Mouse (Mus musculus): ENCODE results near the gene Vps26a.
"Not testable (repeated sequence)": the region's sequence is repeated elsewhere in the genome, so short reads cannot be mapped to it uniquely, and the experiment has no call there.

Gene Vps26a

DNA sequence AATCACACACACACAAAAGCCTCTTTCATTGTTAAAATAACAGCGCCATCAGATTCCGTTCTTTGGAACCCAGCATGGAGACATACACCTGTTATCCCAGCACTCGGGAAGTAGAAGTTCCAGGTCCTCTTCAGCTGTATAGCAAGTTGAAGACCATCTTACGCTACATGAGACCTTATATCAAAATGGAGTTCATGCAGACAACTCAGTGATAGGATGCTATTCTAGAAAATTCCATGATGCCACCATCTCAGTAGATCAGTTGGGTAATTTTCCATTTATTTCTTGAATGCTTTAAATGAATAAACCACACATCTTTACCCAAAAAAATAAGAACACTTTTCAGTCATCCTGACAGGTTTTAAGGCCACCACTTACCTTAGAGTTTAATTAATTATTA, 20.5 kb upstream of the Vps26a start:
- Histone ChIP-seq H3K36me3 (ENCODE audit: control insufficient read depth, insufficient read depth, low read length, poor library complexity, severe bottlenecking) (peaks cover 6% of the 10 kb centered on the region), H3K27me3 (ENCODE audit: control insufficient read depth, insufficient read depth, low read length, poor library complexity, severe bottlenecking) (no peaks in the 10 kb centered on the region)
- DNase-seq (ENCODE audit: low read depth, low spot score) = peak; percentile 60

DNA sequence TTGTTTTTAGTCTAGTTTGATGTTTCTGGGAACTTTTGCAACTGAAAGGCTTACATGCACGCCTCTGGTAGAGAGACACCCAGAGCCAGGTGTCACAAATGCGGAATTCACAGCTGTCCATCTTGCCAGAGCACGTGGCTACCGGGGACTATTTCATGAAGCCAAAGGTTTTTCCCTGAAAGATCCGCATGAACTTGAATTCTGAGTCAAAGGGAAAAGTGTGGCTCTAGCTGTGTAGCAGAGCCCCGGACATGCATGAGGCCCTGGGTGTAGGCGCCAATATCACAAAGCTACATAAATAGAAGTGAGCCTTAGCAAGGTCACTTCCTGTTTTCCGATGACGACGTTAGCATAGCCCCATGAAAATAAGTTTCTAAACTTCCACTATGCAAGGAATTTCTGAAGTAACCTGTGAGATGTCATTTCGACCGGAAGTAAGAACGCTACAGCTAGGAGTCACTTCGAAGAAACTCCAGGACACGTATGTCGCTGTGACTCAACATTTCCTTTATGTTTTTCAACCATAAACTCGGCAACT, 19.5 kb upstream of the Vps26a start:
- DNase-seq (ENCODE audit: low read depth, low spot score) = peak; percentile 90
- Histone ChIP-seq H3K36me3 (ENCODE audit: control insufficient read depth, insufficient read depth, low read length, poor library complexity, severe bottlenecking) (peaks cover 9% of the 10 kb centered on the region), H3K27me3 (ENCODE audit: control insufficient read depth, insufficient read depth, low read length, poor library complexity, severe bottlenecking) (no peaks in the 10 kb centered on the region)

DNA sequence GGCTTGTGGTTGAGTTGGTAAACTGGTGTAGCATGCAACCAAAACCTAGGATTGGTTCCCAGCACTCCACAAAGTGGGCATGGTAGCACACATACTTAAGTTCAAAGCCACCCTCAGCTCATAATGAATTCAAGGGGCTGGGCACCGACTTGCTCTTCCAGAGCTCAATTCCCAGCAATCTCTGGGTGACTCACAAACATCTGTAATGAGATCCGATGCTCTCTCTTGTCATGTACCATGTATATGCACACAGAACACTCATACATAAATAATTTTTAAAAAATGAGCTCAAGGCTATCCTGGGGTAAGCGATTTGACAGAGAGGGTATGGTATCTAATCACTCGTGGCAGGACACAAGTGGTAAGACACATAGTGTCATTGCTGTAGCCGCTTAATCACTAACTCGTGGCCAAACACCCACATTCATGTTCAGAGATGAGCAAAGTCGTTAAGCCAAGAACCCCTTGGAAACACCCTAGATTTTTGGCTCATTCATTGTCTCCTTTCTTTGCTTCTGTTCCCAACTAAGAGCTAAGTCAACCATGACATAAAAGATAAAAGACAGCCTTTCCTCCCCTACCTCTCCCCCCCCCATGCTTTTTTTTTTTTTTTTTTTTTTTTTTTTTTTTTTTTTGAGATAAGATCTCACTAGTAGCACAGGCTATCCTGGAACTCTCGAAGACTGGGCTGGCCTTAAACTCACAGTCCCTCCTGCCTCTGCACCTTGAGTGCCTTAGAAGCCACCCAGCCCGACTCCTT, 18.8 kb upstream of the Vps26a start:
- peak; percentile 60 for DNase-seq (ENCODE audit: low read depth, low spot score)

DNA sequence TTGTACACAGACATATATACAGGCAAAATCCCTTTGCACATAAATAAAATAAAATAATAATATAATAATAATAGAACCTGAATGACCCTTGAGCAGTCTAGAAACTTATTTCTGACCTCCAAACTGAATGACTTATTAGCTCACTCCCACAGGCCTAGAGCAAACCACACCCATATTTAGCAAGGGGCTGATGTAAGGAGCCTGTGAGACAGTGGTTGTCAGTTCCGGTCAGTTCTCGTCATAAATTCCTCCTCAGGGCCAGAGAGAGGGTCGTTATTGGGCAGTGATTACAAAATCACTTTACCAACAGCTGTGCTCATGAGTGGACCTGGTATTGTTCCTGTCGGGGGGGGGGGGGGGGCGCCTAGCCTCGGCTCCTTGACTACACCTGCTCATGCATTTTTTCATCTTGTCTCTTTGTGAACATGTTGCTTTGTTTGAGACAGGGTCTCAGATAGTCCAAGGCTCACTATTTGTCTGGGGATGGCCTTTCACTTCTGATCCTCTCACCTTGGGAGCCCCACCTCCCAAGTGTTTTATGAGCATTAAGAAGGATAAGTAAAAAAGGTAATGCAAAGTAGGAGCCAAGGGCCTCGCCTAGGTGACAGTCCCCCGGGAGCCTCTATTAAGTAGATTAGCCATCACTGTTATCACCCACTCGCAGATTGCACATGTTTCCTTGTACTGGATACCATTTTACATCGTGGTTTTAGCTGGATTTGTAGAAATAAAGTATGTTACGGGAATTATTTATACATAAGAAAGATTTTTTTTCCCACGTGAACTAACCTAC, 17.4 kb upstream of the Vps26a start:
- Histone ChIP-seq H3K36me3 (ENCODE audit: control insufficient read depth, insufficient read depth, low read length, poor library complexity, severe bottlenecking) (peaks cover 18% of the 10 kb centered on the region), H3K27me3 (ENCODE audit: control insufficient read depth, insufficient read depth, low read length, poor library complexity, severe bottlenecking) (no peaks in the 10 kb centered on the region)
- peak; percentile 50 for DNase-seq (ENCODE audit: low read depth, low spot score)

More for the DNA sequence above, 18.8 kb upstream of the Vps26a start:
- H3K27me3 ChIP-seq (ENCODE audit: control insufficient read depth, insufficient read depth, low read length, poor library complexity, severe bottlenecking) = no peaks in the 10 kb centered on the region
- peaks cover 9% of the 10 kb centered on the region for H3K36me3 ChIP-seq (ENCODE audit: control insufficient read depth, insufficient read depth, low read length, poor library complexity, severe bottlenecking)

GRCm38 (mm10) chr10:62503353-62503752, 16.7 kb upstream of the Vps26a start:
- no peaks in the 10 kb centered on the region for H3K27me3 ChIP-seq (ENCODE audit: control insufficient read depth, insufficient read depth, low read length, poor library complexity, severe bottlenecking)
- peak; percentile 51 for DNase-seq (ENCODE audit: low read depth, low spot score)
- peaks cover 23% of the 10 kb centered on the region for H3K36me3 ChIP-seq (ENCODE audit: control insufficient read depth, insufficient read depth, low read length, poor library complexity, severe bottlenecking)

- H3K36me3 ChIP-seq (ENCODE audit: control insufficient read depth, insufficient read depth, low read length, poor library complexity, severe bottlenecking) = peaks cover 32% of the 10 kb centered on the region
- H3K27me3 ChIP-seq (ENCODE audit: control insufficient read depth, insufficient read depth, low read length, poor library complexity, severe bottlenecking) = no peaks in the 10 kb centered on the region
- peak; percentile 38 for DNase-seq (ENCODE audit: low read depth, low spot score)
Measured at GRCm38 (mm10) chr10:62501951-62502350, 15.3 kb upstream of the Vps26a start.

GRCm38 (mm10) chr10:62500916-62501615, 14.5 kb upstream of the Vps26a start:
- H3K36me3 ChIP-seq (ENCODE audit: control insufficient read depth, insufficient read depth, low read length, poor library complexity, severe bottlenecking) = peaks cover 34% of the 10 kb centered on the region
- peak; percentile 67 for DNase-seq (ENCODE audit: low read depth, low spot score)

DNA sequence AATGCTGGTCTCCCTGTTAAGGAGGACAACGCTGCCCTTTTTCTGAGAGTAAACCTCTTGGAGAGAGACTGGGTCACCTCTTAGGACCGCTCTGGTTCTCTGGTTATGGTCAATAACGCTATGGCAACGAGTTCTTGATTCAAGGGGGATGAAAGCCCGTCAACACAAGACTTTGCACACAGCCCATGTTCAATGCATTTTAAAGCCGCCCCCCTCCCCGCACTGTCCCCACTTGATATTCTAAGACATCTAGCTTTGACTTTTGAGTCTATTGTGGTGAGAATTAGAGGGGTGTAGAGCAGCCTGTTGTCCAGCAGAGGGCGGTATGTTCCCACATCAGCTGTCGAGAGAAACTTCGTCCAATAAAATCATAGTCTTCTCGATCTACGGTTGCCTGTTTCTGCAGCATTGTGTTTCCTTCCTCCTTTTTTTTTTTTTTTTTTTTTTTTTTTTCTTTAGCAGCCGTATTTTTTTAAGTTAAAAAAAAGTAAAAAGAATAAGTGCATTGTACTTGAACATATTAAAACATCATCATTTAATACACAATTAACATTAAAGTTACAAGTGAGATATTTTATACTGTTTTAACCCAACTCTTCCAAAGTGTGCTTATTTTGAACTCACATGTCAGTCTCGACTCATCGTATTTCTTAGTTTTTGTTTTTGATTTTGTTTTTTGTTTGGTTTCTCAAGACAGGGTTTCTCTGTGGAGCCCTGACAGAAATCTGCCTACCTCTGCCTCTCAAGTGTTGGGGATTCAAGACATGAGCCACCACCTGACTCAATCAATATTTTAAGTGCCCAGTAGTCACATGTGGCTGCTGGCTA, 13.7 kb upstream of the Vps26a start:
- DNase-seq (ENCODE audit: low read depth, low spot score) = peak; percentile 93
- H3K27me3 ChIP-seq (ENCODE audit: control insufficient read depth, insufficient read depth, low read length, poor library complexity, severe bottlenecking) = no peaks in the 10 kb centered on the region
- peaks cover 39% of the 10 kb centered on the region for H3K36me3 ChIP-seq (ENCODE audit: control insufficient read depth, insufficient read depth, low read length, poor library complexity, severe bottlenecking)

More at GRCm38 (mm10) chr10:62500916-62501615, 14.5 kb upstream of the Vps26a start:
- H3K27me3 ChIP-seq (ENCODE audit: control insufficient read depth, insufficient read depth, low read length, poor library complexity, severe bottlenecking) = no peaks in the 10 kb centered on the region

- peak; percentile 33 for DNase-seq (ENCODE audit: low read depth, low spot score)
- H3K36me3 ChIP-seq (ENCODE audit: control insufficient read depth, insufficient read depth, low read length, poor library complexity, severe bottlenecking) = peaks cover 23% of the 10 kb centered on the region
- not testable (repeated sequence) for H3K27me3 ChIP-seq (ENCODE audit: control insufficient read depth, insufficient read depth, low read length, poor library complexity, severe bottlenecking)
Measured at GRCm38 (mm10) chr10:62491681-62492080, 5.1 kb upstream of the Vps26a start.

DNA sequence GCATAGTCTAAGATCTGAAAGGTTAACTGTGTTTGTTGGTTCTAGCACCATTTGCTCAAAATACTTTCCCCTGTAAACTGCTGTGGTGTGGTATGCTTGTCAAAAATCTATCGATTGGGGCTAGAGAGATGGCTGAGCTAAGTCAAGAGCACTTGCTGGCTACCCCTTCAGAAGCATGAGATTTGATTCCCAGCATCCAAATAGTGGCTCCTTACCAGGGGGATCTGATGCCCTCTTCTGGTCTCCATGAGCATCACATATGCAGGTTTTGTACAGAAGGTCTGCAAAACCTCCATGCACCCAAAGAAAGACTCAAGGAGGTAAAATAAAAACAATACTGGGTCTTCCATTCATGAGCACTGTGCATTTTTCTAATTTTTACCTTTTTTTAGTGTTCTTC, 1.7 kb upstream of the Vps26a start:
- Histone ChIP-seq H3K27me3 (ENCODE audit: control insufficient read depth, insufficient read depth, low read length, poor library complexity, severe bottlenecking) (no peaks in the 10 kb centered on the region), H3K36me3 (ENCODE audit: control insufficient read depth, insufficient read depth, low read length, poor library complexity, severe bottlenecking) (peaks cover 6% of the 10 kb centered on the region; the same call in 1 of the 2 replicates)
- DNase-seq (ENCODE audit: low read depth, low spot score) = peak; percentile 73

DNA sequence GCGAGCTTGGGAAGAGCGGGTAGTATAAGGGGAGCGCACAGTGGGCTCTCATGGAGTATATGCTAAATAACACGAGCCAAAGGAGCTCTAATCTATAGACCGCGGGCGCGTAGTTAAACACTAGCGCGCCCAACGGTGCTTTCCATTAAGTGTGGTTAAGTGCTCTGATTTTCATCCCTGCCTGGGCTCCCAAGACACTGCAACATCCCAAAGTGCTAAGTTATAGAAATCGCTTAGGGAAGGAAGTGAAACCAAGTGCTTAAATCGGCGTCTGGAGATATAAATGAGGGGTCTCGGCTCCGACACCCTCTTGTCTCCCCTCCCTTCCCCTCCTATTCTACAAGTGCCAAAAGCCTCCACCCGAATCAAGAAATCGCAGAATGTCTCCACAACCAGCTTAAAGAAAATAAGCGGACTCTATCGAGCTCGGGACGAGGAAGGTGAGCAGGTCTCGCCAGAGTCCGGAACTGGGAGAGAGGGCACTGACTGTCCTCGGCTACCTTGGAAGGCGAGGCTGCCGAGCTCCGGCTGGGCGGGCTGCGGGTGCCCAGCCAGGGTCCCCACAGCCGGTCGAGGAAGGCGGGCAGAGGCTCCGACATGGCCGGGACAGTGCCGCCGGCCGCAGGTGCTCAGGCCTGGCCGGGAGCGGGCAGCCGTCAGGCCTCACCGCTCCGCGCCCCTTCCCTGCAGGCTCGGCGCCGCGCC, 575 bp downstream of the Vps26a start:
- DNase-seq (ENCODE audit: low read depth, low spot score) = peak; percentile 53
- Histone ChIP-seq H3K27me3 (ENCODE audit: control insufficient read depth, insufficient read depth, low read length, poor library complexity, severe bottlenecking) (no peaks in the 10 kb centered on the region), H3K36me3 (ENCODE audit: control insufficient read depth, insufficient read depth, low read length, poor library complexity, severe bottlenecking) (0 out of 2 replicates have a peak, but pooled peaks cover 4% of the 10 kb centered on the region)

DNA sequence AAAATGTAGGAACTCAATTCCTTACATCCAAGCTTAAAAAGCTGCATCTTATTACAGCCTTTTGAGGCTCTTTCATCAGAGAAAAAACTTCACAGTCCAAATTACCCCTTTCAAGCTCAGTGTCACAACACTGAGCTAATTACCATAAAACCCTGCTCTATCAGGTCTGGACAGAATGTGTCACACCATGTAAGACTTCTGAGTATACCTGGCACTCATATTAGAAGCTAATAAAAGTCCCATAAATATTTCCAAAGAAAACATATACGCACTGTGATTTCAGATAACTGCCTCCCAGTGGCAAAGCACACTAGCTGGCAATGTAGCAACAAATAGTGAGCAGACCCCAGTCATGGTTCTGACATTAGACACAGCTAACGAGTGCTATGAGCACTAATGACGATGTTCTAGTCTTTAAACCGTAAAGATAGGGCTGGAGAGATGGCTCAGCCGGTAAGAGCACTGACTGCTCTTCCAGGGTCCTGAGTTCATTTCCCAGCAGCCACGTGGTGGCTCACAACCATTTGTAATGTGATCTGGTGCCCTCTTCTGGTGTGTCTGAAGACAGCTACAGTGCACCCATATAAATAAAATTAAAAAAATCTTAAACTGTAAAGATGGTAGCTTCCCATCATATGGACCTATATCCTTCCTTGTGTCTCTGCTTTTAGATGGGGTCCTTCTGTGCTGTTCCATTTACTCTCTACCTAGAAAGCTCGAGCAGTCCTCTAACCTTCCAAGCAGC, 5.3 kb downstream of the Vps26a start:
- DNase-seq (ENCODE audit: low read depth, low spot score) = no peak
- H3K27me3 ChIP-seq (ENCODE audit: control insufficient read depth, insufficient read depth, low read length, poor library complexity, severe bottlenecking) = no peaks in the 10 kb centered on the region
- no peaks in the 10 kb centered on the region for H3K36me3 ChIP-seq (ENCODE audit: control insufficient read depth, insufficient read depth, low read length, poor library complexity, severe bottlenecking)

- Histone ChIP-seq H3K27me3 (ENCODE audit: control insufficient read depth, insufficient read depth, low read length, poor library complexity, severe bottlenecking) (no peaks in the 10 kb centered on the region), H3K36me3 (ENCODE audit: control insufficient read depth, insufficient read depth, low read length, poor library complexity, severe bottlenecking) (0 out of 2 replicates have a peak, but pooled peaks cover 5% of the 10 kb centered on the region)
- DNase-seq (ENCODE audit: low read depth, low spot score) = no peak
Measured at GRCm38 (mm10) chr10:62476980-62477379, 9.6 kb downstream of the Vps26a start.

Measured in splenic B cell, adult 2 months (primary cell).